Mouse (Mus musculus): ENCODE measurements at regions not wholly inside any gene's neighbourhood (a gene's known extent, or its start where the extent isn't known, plus 50 kb on each side); places are given as distances from the start of the nearest gene placed in this dataset.

DNA sequence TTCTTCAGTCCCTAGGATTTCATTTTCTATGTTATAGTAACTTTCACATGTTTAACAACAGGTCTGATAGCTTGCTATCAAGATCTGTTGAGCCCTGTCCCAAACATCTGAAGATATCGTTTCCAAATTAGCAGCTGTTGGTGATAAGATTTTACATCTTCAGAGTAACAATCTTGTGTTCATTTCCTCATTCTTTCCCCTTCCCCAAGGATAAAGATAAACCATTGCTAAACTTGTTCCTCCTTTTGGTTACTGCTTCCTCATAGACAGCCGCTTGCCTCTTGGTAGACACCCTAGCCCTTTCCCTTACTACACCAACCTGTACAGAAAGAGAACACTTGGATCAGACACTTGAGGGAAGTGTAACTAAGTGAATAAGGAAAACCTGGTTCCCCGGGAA is 58.6 kb downstream of the Kcnrg start:
- DNase-seq: no peak

DNA sequence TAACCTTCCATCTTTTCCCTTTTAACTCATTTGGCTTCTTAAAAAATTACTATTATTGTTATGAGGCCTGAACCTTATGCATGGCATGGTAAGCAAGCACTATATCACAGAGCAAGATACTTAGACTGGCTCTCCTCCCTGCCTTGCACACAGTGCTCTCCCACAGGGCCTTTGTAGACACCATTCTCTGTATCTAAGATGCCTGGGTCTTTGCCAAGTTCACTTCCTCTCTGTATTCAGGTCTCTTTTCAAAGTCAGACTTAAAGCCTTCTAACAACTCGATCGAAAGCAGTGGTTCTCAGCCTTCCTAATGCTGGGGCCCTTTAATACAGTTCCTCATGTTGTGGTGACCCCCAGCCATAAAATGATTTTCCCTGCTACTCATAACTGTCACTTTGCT is 65.9 kb downstream of the Kcnrg start:
- peak; percentile 69 for DNase-seq

GRCm38 (mm10) chr14:61678107-61678506 is 70.8 kb downstream of the Kcnrg start:
- DNase-seq: peak; percentile 61

- peak; percentile 99 for DNase-seq
Measured at GRCm38 (mm10) chr14:61680818-61681707, 73.8 kb downstream of the Kcnrg start.

- DNase-seq: peak; percentile 100
Measured at GRCm38 (mm10) chr14:61681708-61682701, 74.7 kb downstream of the Kcnrg start.

- DNase-seq: no peak
Measured at GRCm38 (mm10) chr14:61682721-61683355, 75.6 kb downstream of the Kcnrg start.

DNA sequence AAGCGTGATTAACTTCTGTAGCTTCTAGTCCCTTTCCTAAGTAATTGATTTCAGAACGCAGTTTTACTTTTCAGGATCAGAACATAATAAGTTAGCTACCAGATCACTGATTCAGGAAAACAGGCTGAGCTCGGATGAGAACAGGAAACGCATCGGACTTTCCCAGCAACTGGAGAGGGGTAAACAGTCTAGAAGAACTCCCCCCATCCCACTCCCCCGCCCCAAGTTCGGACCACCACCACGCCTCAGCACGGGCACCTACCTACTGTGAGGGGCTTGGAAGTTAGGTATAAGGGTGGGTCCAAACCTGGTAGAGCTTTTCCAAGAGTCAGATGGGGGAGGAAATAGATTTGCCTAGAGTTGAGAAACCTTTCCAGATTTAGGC is 76.1 kb downstream of the Kcnrg start:
- DNase-seq: peak; percentile 94

- DNase-seq: peak; percentile 96
Measured at GRCm38 (mm10) chr14:61683791-61684411, 76.6 kb downstream of the Kcnrg start.

GRCm38 (mm10) chr14:61684473-61685230 is 77.4 kb downstream of the Kcnrg start:
- peak; percentile 92 for DNase-seq

DNA sequence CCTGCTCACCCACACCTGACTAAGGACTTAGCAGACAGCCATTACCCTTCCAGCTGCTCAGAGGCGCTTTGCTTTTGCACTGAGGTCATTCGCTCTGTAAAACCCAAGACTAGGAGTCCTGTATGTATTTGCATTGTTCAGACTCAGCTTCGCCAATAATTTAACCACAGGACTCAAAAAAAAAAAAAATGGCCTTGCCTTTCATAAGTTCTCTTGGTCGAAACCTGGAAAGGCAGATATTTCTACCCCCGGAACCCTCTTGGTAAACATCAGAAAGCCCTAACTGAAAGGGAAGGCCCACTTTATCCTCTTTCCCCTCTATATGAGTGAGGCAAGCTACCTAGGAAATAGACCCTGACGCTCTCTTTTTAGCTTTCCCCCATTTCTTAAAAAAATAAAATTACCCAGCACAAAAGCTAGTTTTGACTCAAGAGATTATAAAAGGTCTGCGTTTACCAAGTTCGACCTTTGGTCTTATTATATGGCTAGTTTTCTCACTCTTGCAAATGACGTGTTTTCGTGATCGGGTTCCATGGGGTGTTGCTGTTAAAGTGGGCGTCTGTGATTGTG is 78.1 kb downstream of the Kcnrg start:
- peak; percentile 52 for DNase-seq

GRCm38 (mm10) chr14:61686101-61686691 is 78.9 kb downstream of the Kcnrg start:
- DNase-seq: peak; percentile 94

DNA sequence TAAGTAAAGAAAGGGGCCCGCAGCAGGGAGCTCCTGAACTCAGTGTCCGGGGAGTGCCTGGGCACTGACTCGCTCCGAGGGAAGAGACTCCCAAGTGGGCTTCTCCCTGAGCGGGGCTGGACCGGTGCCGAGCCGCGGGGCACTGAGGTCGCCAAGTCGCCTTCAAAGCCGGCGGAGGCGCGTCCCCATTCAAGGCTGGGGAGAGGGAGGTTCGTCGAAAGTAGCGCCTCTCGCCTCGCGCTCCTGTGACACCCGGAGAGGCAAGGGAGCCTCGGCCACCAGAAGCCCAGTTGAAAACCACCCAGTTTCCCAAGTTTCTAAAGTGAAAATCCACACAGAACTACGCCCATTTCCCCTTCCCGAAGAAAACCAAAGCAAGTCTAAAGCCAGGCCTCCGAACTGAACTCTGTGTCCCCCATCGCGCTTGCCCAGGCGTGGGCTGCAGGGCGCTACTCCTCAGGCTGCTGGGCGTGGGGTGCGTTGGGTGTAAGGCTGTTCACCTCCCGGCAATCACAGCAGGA is 79.6 kb downstream of the Kcnrg start:
- DNase-seq: peak; percentile 96

DNA sequence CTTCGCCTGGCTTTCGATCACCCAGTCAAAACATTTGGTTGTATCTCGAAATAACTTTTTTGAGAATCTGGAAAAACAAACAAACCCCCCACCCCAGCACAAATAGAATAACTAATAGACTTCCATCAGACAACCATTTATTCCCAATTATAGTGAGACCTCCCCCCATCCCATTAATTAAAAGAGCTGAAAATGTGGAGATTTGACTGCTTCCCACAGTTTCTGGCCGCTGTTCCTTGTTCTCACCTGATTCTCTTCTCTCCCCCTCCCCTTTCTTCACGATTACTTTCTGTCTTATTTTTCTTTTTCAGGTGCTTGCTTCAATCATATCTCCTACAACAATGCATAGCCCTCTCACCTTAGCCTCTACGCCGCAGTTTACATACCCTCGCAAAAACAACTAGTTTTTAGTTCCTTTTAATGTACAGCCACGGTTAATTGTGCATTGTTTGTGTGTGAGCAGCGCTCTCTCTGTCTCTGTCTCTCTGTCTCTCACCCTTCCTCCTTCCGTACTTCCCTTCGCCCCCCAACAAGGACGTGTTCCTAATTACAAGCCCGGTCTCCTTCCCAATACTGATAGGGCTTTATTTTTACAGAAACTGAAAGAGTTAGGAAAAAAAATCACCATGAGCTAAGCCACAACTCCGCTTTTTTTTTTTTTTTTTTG is 80.2 kb downstream of the Kcnrg start:
- peak; percentile 71 for DNase-seq

- DNase-seq: no peak
Measured at GRCm38 (mm10) chr14:61688013-61688520, 80.8 kb downstream of the Kcnrg start.

- DNase-seq: peak; percentile 87
Measured at GRCm38 (mm10) chr14:61688666-61689065, 81.4 kb downstream of the Kcnrg start.

DNA sequence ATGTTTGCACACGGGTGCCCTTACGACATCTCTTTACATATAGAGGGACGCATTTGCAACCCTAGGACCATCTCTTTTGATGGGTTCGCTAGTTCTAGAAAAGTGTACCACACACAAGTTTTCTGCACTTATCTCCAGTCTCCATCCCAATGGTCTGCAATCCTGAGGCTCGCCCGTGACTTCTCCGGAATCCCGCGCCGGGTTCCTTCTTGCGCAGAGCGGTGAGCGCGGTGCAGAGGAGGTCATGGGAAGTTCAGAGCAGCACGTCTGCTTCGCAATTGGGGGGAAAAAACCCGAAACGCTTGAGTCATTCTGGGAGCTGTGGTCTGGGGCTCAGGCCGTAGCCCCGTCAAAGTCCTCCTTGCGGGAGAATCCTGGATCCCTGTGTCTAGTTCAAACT is 82.0 kb downstream of the Kcnrg start:
- DNase-seq: no peak

GRCm38 (mm10) chr14:61689776-61690175 is 82.5 kb downstream of the Kcnrg start:
- DNase-seq: peak; percentile 89

DNA sequence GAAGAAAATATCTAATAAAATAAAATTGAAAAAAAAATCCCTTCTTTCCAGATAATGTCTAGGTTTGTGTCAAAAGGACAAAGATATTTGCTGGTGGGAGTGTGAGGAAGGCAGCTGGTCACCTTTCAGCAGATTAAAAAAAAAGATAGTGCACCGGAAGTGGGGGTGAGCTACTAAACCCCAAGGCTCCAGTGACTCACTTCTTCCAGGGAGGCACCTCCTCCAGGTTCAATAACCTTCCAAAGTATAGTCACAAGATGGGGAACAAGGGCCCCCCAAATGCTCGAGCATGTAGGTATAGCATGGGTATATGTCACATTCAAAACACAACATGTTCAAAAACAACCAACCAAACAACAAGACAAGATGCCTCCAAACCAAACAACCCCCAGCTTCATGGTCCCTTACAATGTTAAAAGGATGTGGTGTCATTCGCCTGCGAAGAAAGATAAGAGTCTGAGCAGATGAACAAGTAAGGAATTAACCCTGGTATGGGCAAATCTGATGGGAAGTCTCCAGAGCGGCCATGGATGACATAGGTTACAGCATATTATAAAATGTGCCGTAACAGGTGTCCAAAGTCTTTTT is 84.6 kb downstream of the Kcnrg start:
- peak; percentile 63 for DNase-seq

- peak; percentile 80 for DNase-seq
Measured at GRCm38 (mm10) chr14:61694796-61695195, 87.5 kb downstream of the Kcnrg start.

All from heart, adult 11 months (tissue).